ENCODE assay signal across 22 mouse cellular contexts in the genomic region with DNA sequence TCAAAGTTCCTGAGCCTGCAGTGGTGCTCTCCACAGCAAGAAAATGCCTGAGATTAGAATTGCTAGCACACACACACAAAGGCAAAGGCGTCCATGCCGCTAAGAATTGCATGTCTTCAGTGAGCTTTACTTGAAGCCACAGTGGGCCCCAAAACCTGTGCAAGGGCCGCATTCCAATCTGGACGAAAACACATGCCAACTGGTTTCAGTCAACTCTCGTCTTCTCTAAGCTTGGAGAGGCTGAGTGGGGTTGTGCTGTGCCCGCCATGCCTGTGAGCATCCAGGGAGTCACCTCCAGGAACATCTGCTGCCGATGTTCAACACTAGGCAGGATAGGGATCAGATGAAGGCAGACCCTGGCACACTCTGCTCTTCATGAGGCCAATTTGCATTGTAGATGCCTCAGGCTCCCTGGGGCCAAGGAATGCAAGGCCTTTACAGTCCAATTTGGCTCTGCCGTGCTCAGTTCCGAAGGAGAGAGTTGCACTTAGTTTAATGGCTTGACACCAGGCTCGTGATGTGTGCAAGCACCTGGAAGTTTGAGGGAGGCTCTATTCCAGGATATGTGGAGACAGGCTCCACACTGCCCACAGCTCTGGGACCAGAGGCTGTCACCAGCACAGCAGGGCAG.
DNase-seq lines count a peak whose midpoint lies in the region; ATAC-seq and TF ChIP-seq lines count a peak whose summit lies in the region.
"Had no signal": no experiment of that assay in that cellular context is flagged by ENCODE, and none has a peak within 500 bp of the region (broad histone marks: within the 10 kb centered on the region; RNA-seq: fewer than 3 reads in every experiment).

No protein-coding gene starts in this region.

- 47% methylated on average over 10 of the region's 10 CpGs for WGBS in forebrain, embryonic 14.5 days
- WGBS in forebrain, embryonic 13.5 days = 56% methylated on average over 10 of the region's 10 CpGs
- 50% methylated on average over 10 of the region's 10 CpGs for WGBS in midbrain, embryonic 14.5 days
- 51% methylated on average over 10 of the region's 10 CpGs for WGBS in midbrain, embryonic 13.5 days

- ATAC-seq in forebrain, embryonic 14.5 days = peak; percentile 23; the same call in 1 of the 2 replicates
- no peak for ATAC-seq in forebrain, embryonic 13.5 days
- ATAC-seq in midbrain, embryonic 14.5 days (ENCODE audit: low FRiP score, low TSS enrichment) = no peak
- no peak for ATAC-seq in midbrain, embryonic 13.5 days
- ATAC-seq: forebrain, embryonic 15.5 days; intestine, postnatal 0 days had no signal

- no peak for TF ChIP-seq POLR2A in brain, embryonic 14.5 days (IDR thresholded peaks at IDR 0.05; ENCODE audit: borderline replicate concordance, extremely low read depth, insufficient read depth, insufficient read length, poor library complexity, severe bottlenecking)

- TF ChIP-seq CTCF in brain, embryonic 14.5 days (IDR thresholded peaks at IDR 0.05; ENCODE audit: borderline replicate concordance, extremely low read depth, insufficient read depth, insufficient read length) = no peak

- H3K9ac ChIP-seq in forebrain, embryonic 14.5 days (ENCODE audit: low read length) = no peak overlapping the region
- no peak overlapping the region for H3K9ac ChIP-seq in forebrain, embryonic 13.5 days
- no peak overlapping the region for H3K9ac ChIP-seq in midbrain, embryonic 14.5 days (replicated peaks; ENCODE audit: low read length)
- no peak overlapping the region for H3K9ac ChIP-seq in midbrain, embryonic 13.5 days (replicated peaks)
- H3K9ac ChIP-seq: forebrain, embryonic 15.5 days; liver, embryonic 14.5 days had no signal

- DNase-seq in forebrain, embryonic 14.5 days (ENCODE audit: low spot score) = no peak
- no peak for DNase-seq in midbrain, embryonic 14.5 days
- peak; percentile 47 for DNase-seq in brain, embryonic 14.5 days (ENCODE audit: low read depth)
- DNase-seq in retina, postnatal 1 day = peak; percentile 27
- DNase-seq in testis, postnatal 10 days (ENCODE audit: low spot score) = no peak
- no peak for DNase-seq in spleen, postnatal 36 days (ENCODE audit: low spot score in 2 of 2)
- DNase-seq: adrenal gland, postnatal 10 days; cerebellum, adult 18-20 months; gastrocnemius, adult 2 months; heart, postnatal 14 days; kidney, adult 9 months; kidney, postnatal 10 days; layer of hippocampus, postnatal 36 days; liver; lung, adult 2 months; lung, postnatal 10 days; right cerebral cortex, adult 18-20 months had no signal

- no peak overlapping the region for H3K4me2 ChIP-seq in forebrain, embryonic 14.5 days (ENCODE audit: low read length)
- no peak overlapping the region for H3K4me2 ChIP-seq in forebrain, embryonic 13.5 days
- no peak overlapping the region for H3K4me2 ChIP-seq in midbrain, embryonic 14.5 days (ENCODE audit: low read length)
- no peak overlapping the region for H3K4me2 ChIP-seq in midbrain, embryonic 13.5 days (replicated peaks)
- H3K4me2 ChIP-seq: forebrain, embryonic 15.5 days had no signal

- H3K4me3 ChIP-seq in forebrain, embryonic 14.5 days (ENCODE audit: low read depth, low read length) = no peak overlapping the region
- H3K4me3 ChIP-seq in forebrain, embryonic 13.5 days = no peak overlapping the region
- H3K4me3 ChIP-seq in midbrain, embryonic 14.5 days (replicated peaks; ENCODE audit: low read depth, low read length) = no peak overlapping the region
- H3K4me3 ChIP-seq in midbrain, embryonic 13.5 days (replicated peaks) = no peak overlapping the region
- H3K4me3 ChIP-seq: forebrain, embryonic 15.5 days; gastrocnemius, adult 2 months had no signal

- H3K4me1 ChIP-seq in forebrain, embryonic 14.5 days (ENCODE audit: control insufficient read depth, insufficient read depth, low read length) = peaks cover 15% of the 10 kb centered on the region
- H3K4me1 ChIP-seq in forebrain, embryonic 13.5 days = peaks cover 28% of the 10 kb centered on the region
- peaks cover 14% of the 10 kb centered on the region; the same call in 1 of the 2 replicates for H3K4me1 ChIP-seq in midbrain, embryonic 14.5 days (ENCODE audit: control insufficient read depth, insufficient read depth, low read length)
- H3K4me1 ChIP-seq in midbrain, embryonic 13.5 days (replicated peaks) = peaks cover 24% of the 10 kb centered on the region

- no peaks in the 10 kb centered on the region for H3K27me3 ChIP-seq in forebrain, embryonic 14.5 days (replicated peaks; ENCODE audit: control insufficient read depth, insufficient read depth, low read length)
- H3K27me3 ChIP-seq in forebrain, embryonic 13.5 days = 0 out of 2 replicates have a peak, but pooled peaks cover 3% of the 10 kb centered on the region
- no peaks in the 10 kb centered on the region for H3K27me3 ChIP-seq in midbrain, embryonic 14.5 days (ENCODE audit: control insufficient read depth, insufficient read depth, low read length)
- H3K27me3 ChIP-seq in midbrain, embryonic 13.5 days = no peaks in the 10 kb centered on the region
- H3K27me3 ChIP-seq: forebrain, embryonic 15.5 days had no signal

- no peak overlapping the region for H3K27ac ChIP-seq in forebrain, embryonic 14.5 days (ENCODE audit: low read depth, low read length)
- H3K27ac ChIP-seq in forebrain, embryonic 13.5 days = no peak overlapping the region
- H3K27ac ChIP-seq in midbrain, embryonic 14.5 days (replicated peaks; ENCODE audit: low read depth, low read length) = 0 out of 2 replicates have a peak overlapping the region, but pooled peaks have one; percentile 20
- no peak overlapping the region for H3K27ac ChIP-seq in midbrain, embryonic 13.5 days
- H3K27ac ChIP-seq: forebrain, embryonic 15.5 days; gastrocnemius, adult 2 months; liver, embryonic 14.5 days had no signal

- H3K36me3 ChIP-seq in forebrain, embryonic 14.5 days (ENCODE audit: control insufficient read depth, insufficient read depth, low read length) = no peaks in the 10 kb centered on the region
- no peaks in the 10 kb centered on the region for H3K36me3 ChIP-seq in forebrain, embryonic 13.5 days (ENCODE audit: poor library complexity, severe bottlenecking)
- H3K36me3 ChIP-seq in midbrain, embryonic 14.5 days (ENCODE audit: control insufficient read depth, insufficient read depth, low read length) = no peaks in the 10 kb centered on the region
- no peaks in the 10 kb centered on the region for H3K36me3 ChIP-seq in midbrain, embryonic 13.5 days
- H3K36me3 ChIP-seq: forebrain, embryonic 15.5 days had no signal

- no peaks in the 10 kb centered on the region for H3K9me3 ChIP-seq in forebrain, embryonic 14.5 days (replicated peaks; ENCODE audit: control insufficient read depth, low read length)
- H3K9me3 ChIP-seq in forebrain, embryonic 13.5 days (replicated peaks) = no peaks in the 10 kb centered on the region
- H3K9me3 ChIP-seq in midbrain, embryonic 14.5 days (ENCODE audit: control insufficient read depth, low read length) = no peaks in the 10 kb centered on the region
- no peaks in the 10 kb centered on the region for H3K9me3 ChIP-seq in midbrain, embryonic 13.5 days
- H3K9me3 ChIP-seq: forebrain, embryonic 15.5 days had no signal

Comparison
In these comparisons a context has a peak if more than half of its experiments do, and no peak if none do; other contexts are left out.
1. DNase-seq: peak in brain, embryonic 14.5 days (single experiment) and retina, postnatal 1 day (single experiment); none in forebrain, embryonic 14.5 days (single experiment), midbrain, embryonic 14.5 days (single experiment), testis, postnatal 10 days (single experiment) and spleen, postnatal 36 days (0 of 2).